Comparison of ENCODE assay signal across 7 mouse cellular contexts in genomic region chr7:133176256-133177178, GRCm38 (mm10). TPM values are rescaled to one million over a fixed set of nuclear protein-coding genes. Genes with fewer than 3 reads are reported as not detected.
DNase-seq lines count a peak whose midpoint lies in the region; ATAC-seq and TF ChIP-seq lines count a peak whose summit lies in the region.

No protein-coding gene starts in this region.

- no peak overlapping the region for H3K4me3 ChIP-seq in midbrain, postnatal 0 days (ENCODE audit: low read depth, low read length)
- H3K4me3 ChIP-seq in midbrain, embryonic 14.5 days (replicated peaks; ENCODE audit: low read depth, low read length): no peak overlapping the region

- H3K27me3 ChIP-seq in midbrain, postnatal 0 days (ENCODE audit: insufficient read depth, low read length): no peaks in the 10 kb centered on the region
- H3K27me3 ChIP-seq in midbrain, embryonic 14.5 days (ENCODE audit: control insufficient read depth, insufficient read depth, low read length): no peaks in the 10 kb centered on the region

- no peaks in the 10 kb centered on the region for H3K36me3 ChIP-seq in midbrain, postnatal 0 days (ENCODE audit: insufficient read depth, low read length)
- H3K36me3 ChIP-seq in midbrain, embryonic 14.5 days (ENCODE audit: control insufficient read depth, insufficient read depth, low read length): no peaks in the 10 kb centered on the region

- no peak overlapping the region for H3K4me2 ChIP-seq in midbrain, postnatal 0 days (ENCODE audit: low read depth, low read length, poor library complexity, severe bottlenecking)
- H3K4me2 ChIP-seq in midbrain, embryonic 14.5 days (ENCODE audit: low read length): no peak overlapping the region

- no peak overlapping the region for H3K27ac ChIP-seq in midbrain, postnatal 0 days (ENCODE audit: low read depth, low read length)
- no peak overlapping the region for H3K27ac ChIP-seq in midbrain, embryonic 14.5 days (replicated peaks; ENCODE audit: low read depth, low read length)

- peak; percentile 76 for DNase-seq in midbrain, postnatal 0 days (ENCODE audit: low spot score)
- DNase-seq in midbrain, embryonic 14.5 days: no peak
- peak; percentile 80 to 83 for DNase-seq in cerebellum, postnatal 25 days
- DNase-seq in heart, postnatal 10 days: peak; percentile 75 to 82
- DNase-seq in ovary, adult 18-20 months (ENCODE audit: low spot score): peak; percentile 31
- DNase-seq in layer of hippocampus, adult 9-10 months (ENCODE audit: low spot score): no peak

- no peak for ATAC-seq in midbrain, postnatal 0 days (ENCODE audit: low FRiP score)
- no peak for ATAC-seq in midbrain, embryonic 14.5 days (ENCODE audit: low FRiP score, low TSS enrichment)
- ATAC-seq in monocyte, adult 5-6 weeks (replicated peaks; ENCODE audit: insufficient number of reproducible peaks, low FRiP score, low TSS enrichment, poor library complexity, severe bottlenecking): no peak

- intact Hi-C loops in heart, postnatal 10 days (cut with DNase I): loop anchor here (2.0 to 5.0 kb wide), 2 partner anchors 54 to 281 kb away; partner anchors contain the start of gene Fgfr2

- H3K4me1 ChIP-seq in midbrain, postnatal 0 days (ENCODE audit: insufficient read depth, low read length): no peaks in the 10 kb centered on the region
- no peaks in the 10 kb centered on the region for H3K4me1 ChIP-seq in midbrain, embryonic 14.5 days (ENCODE audit: control insufficient read depth, insufficient read depth, low read length)

- H3K9ac ChIP-seq in midbrain, postnatal 0 days (replicated peaks; ENCODE audit: low read length, poor library complexity, severe bottlenecking): no peak overlapping the region
- no peak overlapping the region for H3K9ac ChIP-seq in midbrain, embryonic 14.5 days (replicated peaks; ENCODE audit: low read length)

- no peak for TF ChIP-seq CTCF in midbrain, postnatal 0 days (IDR thresholded peaks at IDR 0.05)

- H3K9me3 ChIP-seq in midbrain, postnatal 0 days (ENCODE audit: low read length): no peaks in the 10 kb centered on the region
- no peaks in the 10 kb centered on the region for H3K9me3 ChIP-seq in midbrain, embryonic 14.5 days (ENCODE audit: control insufficient read depth, low read length)

- WGBS in midbrain, postnatal 0 days: 55% methylated on average over 10 of the region's 10 CpGs
- 76% methylated on average over 10 of the region's 10 CpGs for WGBS in midbrain, embryonic 14.5 days

RNA-seq across cellular contexts. Expression of gene Ctbp2, which starts 52.4 kb away (rescaled TPM):
- total RNA-seq in midbrain, postnatal 0 days (2014; rRNA removed): 58.6 and 64.8 TPM in 2 replicates
- polyA plus RNA-seq in midbrain, postnatal 0 days (2015; fragmentation: Nextera tagmentation; extraction: Ambion mirVana): 25.9 and 29.1 TPM in 2 replicates
- polyA plus RNA-seq in midbrain, embryonic 14.5 days (2014; fragmentation: Nextera tagmentation; extraction: Ambion mirVana): 59.2 and 75.2 TPM in 2 replicates
- total RNA-seq in heart, postnatal 10 days (2021): 10 to 100 TPM; 46.2 to 53.5 TPM
- total RNA-seq in monocyte, adult 5-6 weeks (2017): 34.8 to 40.1 TPM (median 35.2 TPM) in 3 replicates

RNA-seq across cellular contexts. Expression of gene Fgfr2, which starts 53.4 kb away (rescaled TPM):
- total RNA-seq in midbrain, postnatal 0 days (2014; rRNA removed): 32.6 and 37.2 TPM in 2 replicates
- 10.7 and 12.1 TPM in 2 replicates for polyA plus RNA-seq in midbrain, postnatal 0 days (2015; fragmentation: Nextera tagmentation; extraction: Ambion mirVana)
- polyA plus RNA-seq in midbrain, embryonic 14.5 days (2014; fragmentation: Nextera tagmentation; extraction: Ambion mirVana): 15.4 and 28.1 TPM in 2 replicates
- total RNA-seq in heart, postnatal 10 days (2021): 1 to 10 TPM; 6.2 to 6.3 TPM
- total RNA-seq in monocyte, adult 5-6 weeks (2017): not detected in 3 replicates

Comparison
In these comparisons a context has a peak if more than half of its experiments do, and no peak if none do; other contexts are left out.
1. DNase-seq: peak in midbrain, postnatal 0 days (single experiment), cerebellum, postnatal 25 days (2 of 2), heart, postnatal 10 days (2 of 2) and ovary, adult 18-20 months (single experiment); none in midbrain, embryonic 14.5 days (single experiment) and layer of hippocampus, adult 9-10 months (single experiment).